Mouse (Mus musculus) liver, adult 2 months (tissue): ENCODE results near the gene Skida1. TPM values are rescaled to one million over a fixed set of nuclear protein-coding genes. Genes with fewer than 3 reads are reported as not detected.

Experiments
- DNase-seq: peaks from one replicate; pipeline ENCODE4 v3.0.0-alpha.2; 2011; ENCODE audit warnings: low read depth, low spot score; ENCODE audit errors: extremely low read depth
- H3K27ac ChIP-seq: fragments of 200-500 bp; replicated peaks from 2 replicates; pipeline ENCODE4 v1.5.1; 2012; ENCODE audit warnings: low read depth, mild to moderate bottlenecking, control low read depth, inconsistent platforms, low read length; ENCODE audit not compliant: insufficient read depth
- H3K27me3 ChIP-seq: fragments of 200-500 bp; 2 replicates; pipeline ENCODE4 v1.6.1; 2012; ENCODE audit warnings: mild to moderate bottlenecking, moderate library complexity, low read length, inconsistent platforms; ENCODE audit not compliant: control insufficient read depth, insufficient read depth
- H3K36me3 ChIP-seq: fragments of 200-500 bp; 2 replicates; pipeline ENCODE4 v1.6.1; 2012; ENCODE audit warnings: low read length, inconsistent platforms; ENCODE audit not compliant: control insufficient read depth, insufficient read depth
- H3K4me1 ChIP-seq: fragments of 200-500 bp; 2 replicates; pipeline ENCODE4 v1.6.1; 2011; ENCODE audit warnings: low read length; ENCODE audit not compliant: control insufficient read depth, insufficient read depth
- H3K4me3 ChIP-seq: fragments of 200-500 bp; 2 replicates; pipeline ENCODE4 v1.5.1; 2011; ENCODE audit warnings: low read depth, mild to moderate bottlenecking, control low read depth, low read length, moderate library complexity; ENCODE audit not compliant: insufficient read depth
- H3K79me2 ChIP-seq: fragments of 200-500 bp; 2 replicates; pipeline ENCODE4 v1.6.1; 2012; ENCODE audit warnings: inconsistent platforms, mild to moderate bottlenecking, low read length, moderate library complexity; ENCODE audit not compliant: control insufficient read depth, insufficient read depth
- H3K9ac ChIP-seq: fragments of 200-500 bp; 2 replicates; pipeline ENCODE4 v1.6.1; 2012; ENCODE audit warnings: low read depth, mild to moderate bottlenecking, control low read depth, inconsistent platforms, low read length
- CTCF ChIP-seq: fragments of 200-500 bp; IDR thresholded peaks from 2 replicates; pipeline ENCODE4 v1.5.1; 2011; ENCODE audit warnings: low read depth, low read length, control low read depth
- POLR2A ChIP-seq: fragments of 200-500 bp; IDR thresholded peaks from 2 replicates; pipeline ENCODE4 v1.6.1; 2011; ENCODE audit warnings: low read length, control low read depth; ENCODE audit not compliant: insufficient read depth; ENCODE audit errors: extremely low read depth
- WGBS: fragments of 180-500 bp; shearing (Covaris S2); methylation state at CpG from one replicate; pipeline ENCODE4 v1.1.7; 2018; 5-methylcytosine and 5-hydroxymethylcytosine counted together
- polyA plus RNA-seq: library from polyadenylated mRNA; depleted of rRNA; stranded (reverse); fragments of >200 nt; gene quantifications from 2 replicates; pipeline ENCODE4 v1.2.3, GENCODE M21; 2012
- total RNA-seq: library from RNA; depleted of rRNA; stranded (reverse); fragments of >200 nt; gene quantifications from 2 replicates; pipeline ENCODE4 v1.2.3, GENCODE M21; 2014

Gene Skida1
- total and polyA plus RNA-seq, 2 experiments, result 0.33 to 1.3 TPM

DNA sequence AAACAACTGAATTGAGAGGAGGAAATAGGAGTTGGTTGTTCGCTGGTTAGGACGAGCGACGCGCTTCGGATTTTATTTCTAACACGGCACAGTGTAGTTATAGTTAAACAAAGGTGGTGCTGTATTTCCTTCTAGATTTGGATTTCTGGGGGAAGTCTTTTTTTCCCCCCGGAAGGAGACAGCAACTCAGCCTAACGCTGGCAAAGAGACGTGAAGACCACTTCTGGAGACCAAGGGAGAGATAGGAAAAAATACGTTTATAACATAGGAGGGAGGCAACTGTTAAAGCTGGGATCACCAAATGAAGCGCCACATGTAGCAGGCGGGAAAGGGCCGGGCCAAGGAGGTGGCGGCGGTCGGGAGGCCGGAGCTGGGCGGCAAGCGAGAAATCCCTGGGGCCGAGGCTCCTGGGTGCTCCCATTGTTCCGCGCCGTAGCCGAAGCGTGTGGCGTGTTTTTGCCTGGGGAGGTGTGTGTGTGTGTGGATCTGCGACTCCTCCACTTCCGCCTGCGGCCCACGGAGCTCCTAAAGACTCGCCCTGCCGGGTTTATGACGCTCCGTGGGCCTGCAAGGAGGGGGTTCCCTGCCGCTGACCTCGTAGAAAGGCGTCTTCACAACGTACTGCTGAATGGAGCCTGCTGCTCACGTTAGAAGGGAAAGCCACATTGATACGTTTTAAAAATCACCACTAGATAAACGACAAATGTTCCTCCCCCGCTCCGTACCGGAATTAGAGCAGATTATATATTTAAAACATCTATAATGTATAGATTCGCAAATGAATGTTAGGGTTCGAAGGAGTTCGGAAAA, 8.7 kb upstream of the Skida1 start:
- Histone ChIP-seq H3K79me2 (no peaks in the 10 kb centered on the region), H3K4me1 (peaks cover 7% of the 10 kb centered on the region; the same call in 1 of the 2 replicates), H3K36me3 (no peaks in the 10 kb centered on the region), H3K27me3 (no peaks in the 10 kb centered on the region), H3K9ac (peak overlapping the region; percentile 94), H3K4me3 (peak overlapping the region; percentile 75), H3K27ac (peak overlapping the region; percentile 90)
- TF ChIP-seq CTCF (no peak), POLR2A (0 out of 2 replicates have a peak, but pooled peaks have one; percentile 16)
- DNase-seq, result peak; percentile 44
- 1% methylated on average over 48 of the region's 48 CpGs for WGBS

DNA sequence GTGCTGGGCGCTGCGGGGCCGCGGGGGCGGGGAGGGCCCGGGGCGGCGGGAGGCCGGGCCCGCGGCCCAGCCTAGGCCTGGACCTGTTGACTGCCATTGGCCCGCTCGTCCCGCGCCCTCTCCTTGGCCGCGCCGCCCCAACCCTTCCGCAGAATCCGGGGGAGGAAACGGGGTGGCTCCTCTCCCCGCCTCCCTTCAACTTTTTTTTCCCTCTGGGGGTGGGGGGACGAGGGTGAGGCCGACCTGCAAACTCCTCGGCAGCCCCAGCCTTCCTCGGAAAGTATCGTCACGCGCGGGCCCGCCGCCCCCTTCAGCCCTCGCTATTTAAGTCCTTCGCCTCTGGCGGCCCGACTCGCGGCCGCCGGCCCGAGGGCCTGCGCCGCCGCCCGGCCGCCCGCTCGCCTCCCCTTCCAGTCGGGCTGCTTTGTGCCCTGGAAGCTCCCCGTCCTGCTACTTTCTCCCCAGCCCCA, 8.0 kb upstream of the Skida1 start:
- Histone ChIP-seq H3K9ac (peak overlapping the region; percentile 94), H3K27me3 (no peaks in the 10 kb centered on the region), H3K27ac (peak overlapping the region; percentile 90), H3K36me3 (no peaks in the 10 kb centered on the region), H3K4me1 (peaks cover 7% of the 10 kb centered on the region; the same call in 1 of the 2 replicates), H3K79me2 (no peaks in the 10 kb centered on the region), H3K4me3 (peak overlapping the region; percentile 75)
- 2% methylated on average over 49 of the region's 50 CpGs for WGBS
- peak; percentile 90 for DNase-seq
- TF ChIP-seq POLR2A (peak; percentile 93), CTCF (no peak)

DNA sequence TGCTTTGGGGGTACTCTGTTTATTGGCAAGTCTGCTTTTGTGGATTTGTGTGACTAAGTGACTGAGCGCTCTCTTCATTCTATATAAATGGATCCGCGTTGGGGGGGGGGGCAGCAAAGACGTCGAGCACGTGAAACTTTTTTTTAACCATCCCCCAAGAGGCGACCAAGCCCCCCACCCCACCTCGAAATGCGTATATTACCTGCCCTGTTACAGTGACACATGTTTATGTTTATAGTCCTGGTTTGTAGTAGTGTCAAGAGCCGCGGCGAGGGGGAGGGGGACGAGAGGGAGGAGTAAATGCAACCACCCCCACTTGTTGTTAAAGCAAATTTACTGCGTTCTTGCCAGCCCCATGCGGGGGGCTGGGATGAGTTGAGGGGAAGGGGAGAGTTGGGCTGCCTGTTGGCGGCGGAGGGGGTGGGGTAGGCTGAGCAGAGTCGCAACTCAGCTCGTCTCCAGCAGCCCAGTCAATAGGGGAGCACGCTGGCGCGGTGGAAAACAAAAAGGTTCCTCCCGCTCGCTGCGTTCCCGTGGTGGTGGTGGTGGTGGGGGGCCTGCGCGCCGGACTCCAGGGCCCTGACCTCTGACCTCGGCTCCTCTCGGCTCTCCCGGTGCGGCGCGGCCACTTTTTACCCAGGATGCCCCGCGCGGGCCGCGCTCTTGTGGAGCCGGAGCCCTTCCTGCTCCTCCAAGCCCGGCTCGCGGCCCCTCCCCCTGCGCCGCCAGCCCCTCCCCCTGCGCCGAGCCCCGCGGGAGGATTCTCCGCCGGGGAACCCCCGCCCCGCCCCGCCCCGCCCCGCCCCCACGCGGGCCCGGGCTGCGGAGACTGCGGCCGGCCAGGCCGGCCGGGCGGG, 7.3 kb upstream of the Skida1 start:
- TF ChIP-seq CTCF (no peak), POLR2A (peak; percentile 62; the same call in 1 of the 2 replicates)
- Histone ChIP-seq H3K27me3 (no peaks in the 10 kb centered on the region), H3K79me2 (no peaks in the 10 kb centered on the region), H3K27ac (peak overlapping the region; percentile 98), H3K4me1 (peaks cover 7% of the 10 kb centered on the region; the same call in 1 of the 2 replicates), H3K36me3 (no peaks in the 10 kb centered on the region), H3K9ac (peak overlapping the region; percentile 99), H3K4me3 (peak overlapping the region; percentile 99)
- DNase-seq, result peak; percentile 78
- under 1% methylated on average over 41 of the region's 66 CpGs for WGBS

DNA sequence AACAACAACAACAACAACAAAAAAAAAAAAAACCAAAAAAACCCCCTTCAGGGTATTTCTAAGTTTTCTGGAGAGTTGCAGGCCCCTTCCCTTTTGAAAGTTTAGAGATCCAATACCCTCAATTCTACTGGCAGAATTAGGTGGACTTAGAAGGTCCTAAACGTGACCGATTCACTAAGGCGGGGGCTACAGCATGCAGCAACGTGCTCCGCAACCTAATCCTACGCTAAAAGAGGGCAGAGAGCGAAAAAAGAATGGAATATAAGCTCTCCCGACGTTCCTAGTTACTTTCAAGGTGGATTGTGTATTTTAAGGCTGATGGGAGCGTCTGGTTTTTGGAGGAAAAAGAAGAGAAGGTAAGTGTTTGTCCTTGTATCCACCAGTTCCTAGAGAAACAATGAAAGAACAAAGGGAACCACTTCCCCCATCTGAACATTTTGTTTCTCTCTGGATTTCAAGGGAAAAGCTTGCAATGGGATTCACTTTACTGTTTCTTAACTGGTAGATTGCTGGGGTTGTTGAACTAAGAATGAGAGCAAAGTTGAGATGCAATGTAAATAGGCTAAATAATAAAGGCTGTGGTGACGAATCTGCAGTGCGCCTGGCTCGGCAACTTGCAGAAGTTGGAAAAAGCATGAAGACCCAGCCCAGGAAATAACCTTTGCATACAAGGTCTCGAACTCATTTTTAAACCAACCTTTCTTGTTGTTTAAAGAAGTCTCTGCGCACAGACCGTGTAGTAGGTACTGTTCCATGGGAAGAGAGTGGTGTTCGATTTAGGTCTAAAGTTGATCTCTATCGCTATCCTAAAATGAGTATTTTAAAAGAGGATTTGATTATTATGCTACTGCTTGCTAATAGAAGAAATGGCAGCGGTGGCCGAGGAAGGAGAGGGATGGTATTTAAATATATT, 6.4 kb upstream of the Skida1 start, which contains the start of gene Mllt10:
Gene Mllt10 (plus strand): TSS at position 222 of the 913 bp plus-strand sequence.
- peaks cover 9% of the 10 kb centered on the region; the same call in 1 of the 2 replicates for H3K4me1 ChIP-seq
- DNase-seq, result peak; percentile 60
- no peak for TF ChIP-seq CTCF
- no peak for TF ChIP-seq POLR2A
- no peaks in the 10 kb centered on the region for H3K36me3 ChIP-seq
- H3K27me3 ChIP-seq, result no peaks in the 10 kb centered on the region
- H3K79me2 ChIP-seq, result no peaks in the 10 kb centered on the region
- WGBS, result 11% methylated on average over 20 of the region's 20 CpGs
- H3K4me3 ChIP-seq, result peak within 1 kb of the TSS; percentile 99
- peak within 1 kb of the TSS; percentile 98 for H3K27ac ChIP-seq
- H3K9ac ChIP-seq, result peak within 1 kb of the TSS; percentile 99
